Comparison of ENCODE assay signal across 8 mouse cellular contexts in genomic region chr10:120744441-120745137, GRCm38 (mm10).
DNase-seq lines count a peak whose midpoint lies in the region; ATAC-seq and TF ChIP-seq lines count a peak whose summit lies in the region.

No protein-coding gene starts in this region.

- H3K9ac ChIP-seq in heart, embryonic 16.5 days (ENCODE audit: low read length), result peak overlapping the region; percentile 46
- H3K9ac ChIP-seq in embryonic facial prominence, embryonic 11.5 days (replicated peaks; ENCODE audit: low read length), result peak overlapping the region; percentile 72
- no peak overlapping the region for H3K9ac ChIP-seq in intestine, postnatal 0 days (ENCODE audit: low read depth, low read length)
- peak overlapping the region; percentile 42 for H3K9ac ChIP-seq in neural tube, embryonic 12.5 days

- no peak for ATAC-seq in heart, embryonic 16.5 days (replicated peaks; ENCODE audit: extremely low read depth, insufficient read depth, low FRiP score)
- ATAC-seq in embryonic facial prominence, embryonic 11.5 days (replicated peaks; ENCODE audit: insufficient number of reproducible peaks, low FRiP score, low TSS enrichment, low read depth), result peak; percentile 42
- ATAC-seq in intestine, postnatal 0 days, result peak; percentile 13; the same call in 1 of the 2 replicates
- ATAC-seq in neural tube, embryonic 12.5 days (ENCODE audit: low FRiP score, low read depth), result peak; percentile 32; the same call in 1 of the 2 replicates

- H3K4me2 ChIP-seq in heart, embryonic 16.5 days (ENCODE audit: low read depth, low read length), result peak overlapping the region; percentile 78
- peak overlapping the region; percentile 57 for H3K4me2 ChIP-seq in embryonic facial prominence, embryonic 11.5 days (ENCODE audit: low read depth, low read length)
- H3K4me2 ChIP-seq in intestine, postnatal 0 days (replicated peaks; ENCODE audit: low read depth), result peak overlapping the region; percentile 66
- H3K4me2 ChIP-seq in neural tube, embryonic 12.5 days (replicated peaks), result peak overlapping the region; percentile 78

- H3K27me3 ChIP-seq in heart, embryonic 16.5 days (ENCODE audit: control insufficient read depth, insufficient read depth, low read length), result no peaks in the 10 kb centered on the region
- no peaks in the 10 kb centered on the region for H3K27me3 ChIP-seq in embryonic facial prominence, embryonic 11.5 days (ENCODE audit: control insufficient read depth, insufficient read depth, low read length)
- H3K27me3 ChIP-seq in intestine, postnatal 0 days (replicated peaks; ENCODE audit: control insufficient read depth, insufficient read depth, low read length), result no peaks in the 10 kb centered on the region
- 0 out of 2 replicates have a peak, but pooled peaks cover 3% of the 10 kb centered on the region for H3K27me3 ChIP-seq in neural tube, embryonic 12.5 days (replicated peaks)

- peak overlapping the region; percentile 42 for H3K4me3 ChIP-seq in heart, embryonic 16.5 days (ENCODE audit: low read length)
- peak overlapping the region; percentile 24 for H3K4me3 ChIP-seq in embryonic facial prominence, embryonic 11.5 days (ENCODE audit: low read depth, low read length)
- H3K4me3 ChIP-seq in intestine, postnatal 0 days (ENCODE audit: low read depth, low read length), result peak overlapping the region; percentile 31
- peak overlapping the region; percentile 32 for H3K4me3 ChIP-seq in neural tube, embryonic 12.5 days

- no peak for DNase-seq in heart, postnatal 4 days
- DNase-seq in embryonic facial prominence, embryonic 11.5 days (ENCODE audit: low spot score), result peak; percentile 77
- no peak for DNase-seq in urinary bladder, postnatal 4 days (ENCODE audit: low spot score in 2 of 2)
- no peak for DNase-seq in cerebellum, adult 11 months
- no peak for DNase-seq in layer of hippocampus, adult 9-10 months (ENCODE audit: low spot score)

- peak overlapping the region; percentile 38; the same call in 1 of the 2 replicates for H3K27ac ChIP-seq in heart, embryonic 16.5 days (ENCODE audit: low read length)
- H3K27ac ChIP-seq in embryonic facial prominence, embryonic 11.5 days (replicated peaks; ENCODE audit: low read depth, low read length), result peak overlapping the region; percentile 95
- no peak overlapping the region for H3K27ac ChIP-seq in intestine, postnatal 0 days (ENCODE audit: low read depth, low read length)
- no peak overlapping the region for H3K27ac ChIP-seq in neural tube, embryonic 12.5 days

- no peaks in the 10 kb centered on the region for H3K36me3 ChIP-seq in heart, embryonic 16.5 days (ENCODE audit: control insufficient read depth, insufficient read depth)
- no peaks in the 10 kb centered on the region for H3K36me3 ChIP-seq in embryonic facial prominence, embryonic 11.5 days (replicated peaks; ENCODE audit: control insufficient read depth, insufficient read depth, low read depth, low read length)
- no peaks in the 10 kb centered on the region for H3K36me3 ChIP-seq in intestine, postnatal 0 days (ENCODE audit: control insufficient read depth, insufficient read depth)
- H3K36me3 ChIP-seq in neural tube, embryonic 12.5 days, result no peaks in the 10 kb centered on the region

- no peaks in the 10 kb centered on the region for H3K9me3 ChIP-seq in heart, embryonic 16.5 days (replicated peaks; ENCODE audit: control insufficient read depth, low read length)
- no peaks in the 10 kb centered on the region for H3K9me3 ChIP-seq in embryonic facial prominence, embryonic 11.5 days (replicated peaks; ENCODE audit: control insufficient read depth, low read length)
- no peaks in the 10 kb centered on the region for H3K9me3 ChIP-seq in intestine, postnatal 0 days (ENCODE audit: control insufficient read depth)
- no peaks in the 10 kb centered on the region for H3K9me3 ChIP-seq in neural tube, embryonic 12.5 days

- WGBS in heart, embryonic 16.5 days, result 10% methylated on average over 15 of the region's 15 CpGs
- WGBS in embryonic facial prominence, embryonic 11.5 days, result under 1% methylated on average over 15 of the region's 15 CpGs
- WGBS in intestine, postnatal 0 days, result 11% methylated on average over 15 of the region's 15 CpGs
- under 1% methylated on average over 15 of the region's 15 CpGs for WGBS in neural tube, embryonic 12.5 days

- H3K4me1 ChIP-seq in heart, embryonic 16.5 days (ENCODE audit: control insufficient read depth, insufficient read depth, low read length), result peaks cover 11% of the 10 kb centered on the region
- H3K4me1 ChIP-seq in embryonic facial prominence, embryonic 11.5 days (ENCODE audit: control insufficient read depth, insufficient read depth, low read length), result no peaks in the 10 kb centered on the region; the same call in 1 of the 2 replicates
- H3K4me1 ChIP-seq in intestine, postnatal 0 days (replicated peaks; ENCODE audit: control insufficient read depth, insufficient read depth, low read length), result no peaks in the 10 kb centered on the region; the same call in 1 of the 2 replicates
- peaks cover 22% of the 10 kb centered on the region for H3K4me1 ChIP-seq in neural tube, embryonic 12.5 days

- TF ChIP-seq CTCF in intestine, postnatal 0 days (IDR thresholded peaks at IDR 0.05; ENCODE audit: low read depth), result no peak

Comparison
In these comparisons a context has a peak if more than half of its experiments do, and no peak if none do; other contexts are left out.
1. H3K27ac ChIP-seq: peak in heart, embryonic 16.5 days (single experiment) and embryonic facial prominence, embryonic 11.5 days (single experiment); none in intestine, postnatal 0 days (single experiment) and neural tube, embryonic 12.5 days (single experiment).
2. Peak in every context shown above with its lines, with median percentiles within 50 percentile points of each other: H3K4me2 ChIP-seq and H3K4me3 ChIP-seq.